Mouse (Mus musculus): ENCODE data around the gene Btbd35f7. TPM values are rescaled to one million over a fixed set of nuclear protein-coding genes. Genes with fewer than 3 reads are reported as not detected.
"Not testable (repeated sequence)": the region's sequence is repeated elsewhere in the genome, so short reads cannot be mapped to it uniquely, and the experiment has no call there.

Gene Btbd35f7
- not detected for total RNA-seq (2022)

GRCm38 (mm10) chrX:5668767-5669166 lies at the start of gene Btbd35f7:
Gene Btbd35f7 (plus strand): TSS chrX:5669067.
- DNase-seq (ENCODE audit: low spot score): not testable (repeated sequence)

Other genes starting within 250 kb of the Btbd35f7 start
- gene Mycs, start 199.8 kb upstream of the Btbd35f7 start, total RNA-seq (2022): not detected